Comparison of ENCODE assay signal across 1 mouse cellular context in genomic region chrX:36884719-36885118, GRCm38 (mm10).
TF ChIP-seq lines count a peak whose summit lies in the region.

No protein-coding gene starts in this region.

TF ChIP-seq in CH12.LX, 34 proteins besides CTCF, POLR2A, EP300 and RAD21 (continued from another document):
- TF ChIP-seq CHD2 (IDR thresholded peaks at IDR 0.05; ENCODE audit: low read length): no peak
- peak; percentile 34; the same call in 1 of the 2 replicates for TF ChIP-seq SMC3 (IDR thresholded peaks at IDR 0.05; ENCODE audit: low read depth, low read length)
